Mouse (Mus musculus) kidney, embryonic 14.5 days (tissue): ENCODE data around the gene Zfp423. TPM values are rescaled to one million over a fixed set of nuclear protein-coding genes. Genes with fewer than 3 reads are reported as not detected.

Experiments used
- ATAC-seq: fragments of 200-750 bp; cut with Nextera tagmentation; 2 replicates; pipeline ENCODE4 v1.8.0; 2017; ENCODE audit warnings: moderate number of reproducible peaks, mild to moderate bottlenecking, moderate TSS enrichment, moderate library complexity; ENCODE audit not compliant: low FRiP score, low TSS enrichment
- H3K27ac ChIP-seq: fragments of 300-500 bp; sonication (generic); 2 replicates; pipeline ENCODE4 v1.5.1; 2014; ENCODE audit warnings: low read depth, mild to moderate bottlenecking, low read length, moderate library complexity, mixed read lengths
- H3K27me3 ChIP-seq: fragments of 300-500 bp; sonication (generic); 2 replicates; pipeline ENCODE4 v1.6.1; 2014; ENCODE audit warnings: mild to moderate bottlenecking, low read length; ENCODE audit not compliant: control insufficient read depth, insufficient read depth
- H3K36me3 ChIP-seq: fragments of 300-500 bp; sonication (generic); 2 replicates; pipeline ENCODE4 v1.6.1; 2014; ENCODE audit warnings: low read length, mixed read lengths; ENCODE audit not compliant: control insufficient read depth, insufficient read depth
- H3K4me1 ChIP-seq: fragments of 300-500 bp; sonication (generic); 2 replicates; pipeline ENCODE4 v1.6.1; 2014; ENCODE audit warnings: low read length, mixed read lengths; ENCODE audit not compliant: control insufficient read depth, insufficient read depth
- H3K4me2 ChIP-seq: fragments of 300-500 bp; sonication (generic); replicated peaks from 2 replicates; pipeline ENCODE4 v1.6.1; 2014; ENCODE audit warnings: low read depth, mild to moderate bottlenecking, low read length
- H3K4me3 ChIP-seq: fragments of 300-500 bp; sonication (generic); 2 replicates; pipeline ENCODE4 v1.5.1; 2014; ENCODE audit warnings: mild to moderate bottlenecking, low read length
- H3K9ac ChIP-seq: fragments of 300-500 bp; sonication (generic); 2 replicates; pipeline ENCODE4 v1.6.1; 2014; ENCODE audit warnings: low read depth, mild to moderate bottlenecking, low read length, moderate library complexity
- H3K9me3 ChIP-seq: fragments of 300-500 bp; sonication (generic); 2 replicates; pipeline ENCODE4 v1.6.1; 2016; ENCODE audit warnings: low read length; ENCODE audit not compliant: control insufficient read depth
- WGBS: fragments of 180-500 bp; shearing (Covaris S2); extraction: QIAGEN DNeasy Blood & Tissue Kit; methylation state at CpG from one replicate; pipeline ENCODE4 v1.1.7; 2014; 5-methylcytosine and 5-hydroxymethylcytosine counted together
- polyA plus RNA-seq: library from polyadenylated mRNA; unstranded; fragments of >200 nt; fragmentation: Nextera tagmentation; extraction: Ambion mirVana; gene quantifications from 2 replicates; pipeline ENCODE4 v1.2.1, GENCODE M21; 2014

Gene Zfp423
- polyA plus RNA-seq, 1 experiment from 2014 or later, result 18.8 TPM

- no peak overlapping the region for H3K4me3 ChIP-seq
- no peak overlapping the region for H3K27ac ChIP-seq
- H3K4me2 ChIP-seq, result no peak overlapping the region
- peaks cover 16% of the 10 kb centered on the region for H3K4me1 ChIP-seq
- ATAC-seq, result no peak
- no peak overlapping the region for H3K9ac ChIP-seq
- no peaks in the 10 kb centered on the region for H3K9me3 ChIP-seq
- H3K36me3 ChIP-seq, result no peaks in the 10 kb centered on the region
- H3K27me3 ChIP-seq, result no peaks in the 10 kb centered on the region
- 97% methylated on average over 3 of the region's 3 CpGs for WGBS
Measured at GRCm38 (mm10) chr8:87819263-87819662, 140.1 kb downstream of the Zfp423 start.

DNA sequence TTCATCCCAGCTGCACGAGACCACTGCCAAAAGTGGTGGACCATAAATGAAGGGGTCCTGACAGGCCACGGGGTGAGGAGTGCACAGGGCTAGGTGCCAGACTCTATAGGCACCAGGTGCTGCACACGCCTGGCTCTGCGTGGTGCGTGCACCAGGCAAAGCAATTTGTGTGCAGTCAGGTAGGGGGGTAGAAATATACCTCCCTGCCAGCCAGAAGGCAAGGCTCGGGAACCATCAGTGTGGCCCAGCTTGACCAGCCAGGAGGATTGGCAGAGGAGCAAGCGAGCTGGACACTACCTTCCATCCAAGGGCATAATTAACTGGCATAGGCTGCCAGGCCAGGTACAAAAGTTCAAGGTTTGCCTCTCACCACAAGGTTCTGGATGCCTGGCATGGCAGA is 140.9 kb downstream of the Zfp423 start:
- H3K4me3 ChIP-seq, result no peak overlapping the region
- no peak overlapping the region for H3K27ac ChIP-seq
- H3K27me3 ChIP-seq, result no peaks in the 10 kb centered on the region
- no peaks in the 10 kb centered on the region for H3K9me3 ChIP-seq
- WGBS, result 91% methylated on average over 7 of the region's 7 CpGs
- no peaks in the 10 kb centered on the region for H3K36me3 ChIP-seq
- no peak for ATAC-seq
- peaks cover 16% of the 10 kb centered on the region for H3K4me1 ChIP-seq
- no peak overlapping the region for H3K4me2 ChIP-seq
- H3K9ac ChIP-seq, result no peak overlapping the region

GRCm38 (mm10) chr8:87816141-87816540 is 143.3 kb downstream of the Zfp423 start:
- 68% methylated on average over 5 of the region's 5 CpGs for WGBS
- Histone ChIP-seq H3K36me3 (no peaks in the 10 kb centered on the region), H3K9me3 (no peaks in the 10 kb centered on the region), H3K27me3 (no peaks in the 10 kb centered on the region), H3K4me2 (no peak overlapping the region), H3K4me1 (no peaks in the 10 kb centered on the region), H3K27ac (no peak overlapping the region), H3K9ac (no peak overlapping the region), H3K4me3 (no peak overlapping the region)
- ATAC-seq, result no peak

- Histone ChIP-seq H3K9me3 (no peaks in the 10 kb centered on the region), H3K4me3 (no peak overlapping the region), H3K9ac (no peak overlapping the region), H3K27ac (no peak overlapping the region), H3K4me2 (no peak overlapping the region), H3K4me1 (no peaks in the 10 kb centered on the region), H3K36me3 (no peaks in the 10 kb centered on the region), H3K27me3 (no peaks in the 10 kb centered on the region)
- 70% methylated on average over 12 of the region's 12 CpGs for WGBS
- no peak for ATAC-seq
Measured at GRCm38 (mm10) chr8:87812661-87813060, 146.7 kb downstream of the Zfp423 start.

DNA sequence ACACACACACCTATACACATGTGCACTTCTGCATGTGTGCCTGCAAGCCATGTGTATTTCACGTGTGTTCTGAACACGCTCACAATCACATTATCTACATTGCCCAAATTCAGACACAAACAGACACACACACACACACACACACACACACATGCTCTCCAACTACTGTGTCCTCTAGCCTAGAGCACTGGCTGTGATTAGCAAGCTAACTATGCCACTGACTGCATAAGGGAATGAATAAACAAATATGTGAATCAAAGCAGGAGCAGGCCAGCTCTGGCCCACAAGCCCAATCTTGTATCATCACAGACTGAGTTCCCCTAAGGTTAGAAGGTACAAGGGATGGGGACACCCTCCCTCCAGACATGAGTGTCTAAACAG is 147.3 kb downstream of the Zfp423 start:
- Histone ChIP-seq H3K27ac (no peak overlapping the region), H3K9ac (no peak overlapping the region), H3K4me1 (no peaks in the 10 kb centered on the region), H3K36me3 (no peaks in the 10 kb centered on the region), H3K9me3 (no peaks in the 10 kb centered on the region), H3K27me3 (no peaks in the 10 kb centered on the region), H3K4me3 (no peak overlapping the region), H3K4me2 (no peak overlapping the region)
- 87% methylated on average over 2 of the region's 2 CpGs for WGBS
- no peak for ATAC-seq

GRCm38 (mm10) chr8:87811399-87812068 is 147.9 kb downstream of the Zfp423 start:
- no peak overlapping the region for H3K9ac ChIP-seq
- no peak overlapping the region for H3K27ac ChIP-seq
- H3K36me3 ChIP-seq, result no peaks in the 10 kb centered on the region
- 76% methylated on average over 17 of the region's 17 CpGs for WGBS
- H3K4me1 ChIP-seq, result no peaks in the 10 kb centered on the region
- H3K4me3 ChIP-seq, result no peak overlapping the region
- no peak overlapping the region for H3K4me2 ChIP-seq
- H3K27me3 ChIP-seq, result no peaks in the 10 kb centered on the region
- no peaks in the 10 kb centered on the region for H3K9me3 ChIP-seq
- ATAC-seq, result no peak

GRCm38 (mm10) chr8:87810771-87811170 is 148.6 kb downstream of the Zfp423 start:
- Histone ChIP-seq H3K27me3 (no peaks in the 10 kb centered on the region), H3K4me2 (no peak overlapping the region), H3K4me1 (peaks cover 4% of the 10 kb centered on the region; the same call in 1 of the 2 replicates), H3K4me3 (no peak overlapping the region), H3K27ac (no peak overlapping the region), H3K9me3 (no peaks in the 10 kb centered on the region), H3K36me3 (no peaks in the 10 kb centered on the region), H3K9ac (no peak overlapping the region)
- ATAC-seq, result no peak
- 84% methylated on average over 6 of the region's 6 CpGs for WGBS

GRCm38 (mm10) chr8:87804327-87804900 is 155.0 kb downstream of the Zfp423 start:
- Histone ChIP-seq H3K4me2 (no peak overlapping the region), H3K9ac (peak overlapping the region; percentile 29; the same call in 1 of the 2 replicates), H3K27me3 (no peaks in the 10 kb centered on the region), H3K36me3 (no peaks in the 10 kb centered on the region), H3K9me3 (no peaks in the 10 kb centered on the region), H3K4me3 (no peak overlapping the region), H3K4me1 (peaks cover 19% of the 10 kb centered on the region; the same call in 1 of the 2 replicates), H3K27ac (peak overlapping the region; percentile 10; the same call in 1 of the 2 replicates)
- WGBS, result 37% methylated on average over 11 of the region's 11 CpGs
- ATAC-seq, result peak; percentile 67

DNA sequence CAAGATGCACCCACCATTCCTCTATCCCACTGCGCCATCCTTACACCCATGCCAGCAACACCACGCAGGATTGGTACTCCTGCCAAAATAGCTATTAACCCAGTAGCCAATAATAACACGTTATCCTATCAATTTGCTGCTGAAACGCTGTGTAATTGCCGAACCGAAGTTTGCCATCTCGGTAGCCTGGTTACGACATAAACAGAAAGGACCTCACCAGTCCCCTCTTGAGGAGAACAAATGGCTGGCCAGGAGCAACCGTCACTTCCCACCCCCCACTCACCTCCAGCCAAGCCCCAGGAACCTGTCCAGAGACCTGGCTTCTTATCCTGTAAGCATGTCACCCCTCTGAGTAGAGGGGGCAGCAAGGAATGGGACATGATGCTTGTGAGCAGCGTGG is 156.0 kb downstream of the Zfp423 start:
- Histone ChIP-seq H3K4me1 (peaks cover 19% of the 10 kb centered on the region; the same call in 1 of the 2 replicates), H3K9ac (no peak overlapping the region), H3K9me3 (no peaks in the 10 kb centered on the region), H3K4me3 (no peak overlapping the region), H3K4me2 (no peak overlapping the region), H3K36me3 (no peaks in the 10 kb centered on the region), H3K27ac (no peak overlapping the region), H3K27me3 (no peaks in the 10 kb centered on the region)
- WGBS, result 47% methylated on average over 10 of the region's 10 CpGs
- ATAC-seq, result no peak
